Mouse (Mus musculus): Measurements from ENCODE around the gene Fam196b. TPM values are rescaled to one million over a fixed set of nuclear protein-coding genes. Genes with fewer than 3 reads are reported as not detected.

Gene Fam196b
- 0.08 and 0.21 TPM in 2 replicates for polyA plus RNA-seq (2015; fragmentation: Nextera tagmentation; extraction: Ambion mirVana)

GRCm38 (mm10) chr11:34314534-34315379 is at the start of gene Fam196b:
Gene Fam196b, plus strand, starts transcription at chr11:34314822.

Other genes starting within 250 kb of the Fam196b start
- gene 4930469K13Rik, start 216.3 kb upstream of the Fam196b start, polyA plus RNA-seq (2015; fragmentation: Nextera tagmentation; extraction: Ambion mirVana), result 1.6 and 1.7 TPM in 2 replicates
- 0.06 TPM in 1 of 2 replicates, not detected in the other for gene Foxi1, start 106.7 kb upstream of the Fam196b start, polyA plus RNA-seq (2015; fragmentation: Nextera tagmentation; extraction: Ambion mirVana)

Data from urinary bladder, postnatal 0 days (tissue).